Mouse (Mus musculus) gastrocnemius, postnatal 10 days (tissue): ENCODE measurements around the gene Chil5. TPM values are rescaled to one million over a fixed set of nuclear protein-coding genes. Genes with fewer than 3 reads are reported as not detected.

Source experiments
- total RNA-seq, 2 experiments: library from RNA; stranded (reverse); gene quantifications; 2 replicates each; pipeline ENCODE4 v1.2.3; 2021

The Chil5 gene
- total RNA-seq, 2 experiments from 2014 or later: not detected

Other genes with a start within 250 kb of the Chil5 start
- 100 to 1,000 TPM; 126 to 130 TPM for gene Rap1a, start 231.5 kb downstream of the Chil5 start, total RNA-seq
- gene Adora3, start 162.0 kb downstream of the Chil5 start, total RNA-seq: under 1 TPM; 0.19 to 0.29 TPM
- gene Tmigd3, start 161.9 kb downstream of the Chil5 start, total RNA-seq: under 1 TPM in 1 of 2 experiments, not detected in 1; 0.36 TPM
- gene I830077J02Rik, start 100.2 kb downstream of the Chil5 start, total RNA-seq: under 1 TPM; 0.35 to 0.52 TPM
- gene Wdr77, start 73.4 kb downstream of the Chil5 start, total RNA-seq: 10 to 100 TPM; 36.0 to 40.6 TPM
- gene Atp5f1, start 72.7 kb downstream of the Chil5 start, total RNA-seq: 100 to 1,000 TPM; 528 to 633 TPM
- gene Ovgp1, start 59.1 kb downstream of the Chil5 start, total RNA-seq: 1 to 10 TPM in 1 of 2 experiments, under 1 TPM in 1; 0.49 to 1.7 TPM
- gene Pifo, start 18.2 kb downstream of the Chil5 start, total RNA-seq: not detected
- not detected for gene Chia1, start 80.4 kb upstream of the Chil5 start, total RNA-seq
- 1 to 10 TPM in 1 of 2 experiments, not detected in 1; 2.6 TPM for gene Chil3, start 134.8 kb upstream of the Chil5 start, total RNA-seq
- gene Chil4, start 186.7 kb upstream of the Chil5 start, total RNA-seq: not detected